Mouse (Mus musculus) Patski (cell line): ENCODE measurements around the gene Gm47791. TPM values are rescaled to one million over a fixed set of nuclear protein-coding genes. Genes with fewer than 3 reads are reported as not detected.

Experiments
- ATAC-seq: fragments of 100-300 bp; one replicate; pipeline ENCODE4 v1.8.0; 2021
- CTCF ChIA-PET: fragments of 350-600 bp; sonication (Branson Sonifier 250); formaldehyde crosslinking; loops from one replicate; lab custom pipeline; 2022; ENCODE audit warnings: inconsistent platforms; lab: Charles Lee
- POLR2A ChIA-PET: fragments of 350-600 bp; sonication (Branson Sonifier 250); formaldehyde crosslinking; loops from one replicate; lab custom pipeline; 2022; ENCODE audit warnings: antibody characterized with exemption, inconsistent platforms; lab: Charles Lee
- DNase-seq: peaks from one replicate; pipeline ENCODE4 v3.0.0-alpha.2; 2011; ENCODE audit warnings: low read depth, low spot score
- H3K27me3 ChIP-seq: fragments of 371-371 bp; one replicate; pipeline ENCODE4 v1.5.1; 2021
- CTCF ChIP-seq: fragments of 100-300 bp; IDR thresholded peaks from one replicate; pipeline ENCODE4 v1.5.1; 2021
- in situ Hi-C: fragments of 300-500 bp; cut with MboI; formaldehyde crosslinking; loops from 3 replicates; pipeline ENCODE4 v1.11.1; 2018; ENCODE audit warnings: low pct_unique_long_range_greater_than_20kb, mixed read lengths
- polyA plus RNA-seq: library from polyadenylated mRNA; unstranded; gene quantifications from one replicate; pipeline ENCODE4 v1.2.3, GENCODE M21; 2021

The Gm47791 gene
- polyA plus RNA-seq, 1 experiment from 2014 or later = not detected

- POLR2A ChIA-PET = no interaction called here
- no peaks in the 10 kb centered on the region for H3K27me3 ChIP-seq
- no peak for TF ChIP-seq CTCF
- CTCF ChIA-PET = no interaction called here
- no peak for DNase-seq
- no peak for ATAC-seq
- in situ Hi-C loops = no loop called here
Measured at GRCm38 (mm10) chr1:82768269-82768668, 2.8 kb downstream of the Gm47791 start, which contains the start of gene Tm4sf20. Gene Tm4sf20, minus strand, starts transcription at chr1:82768461.

GRCm38 (mm10) chr1:82766641-82767040, 4.4 kb downstream of the Gm47791 start:
- no peaks in the 10 kb centered on the region for H3K27me3 ChIP-seq
- DNase-seq = no peak
- in situ Hi-C loops = no loop called here
- ChIA-PET POLR2A (no interaction called here), CTCF (no interaction called here)
- no peak for TF ChIP-seq CTCF
- no peak for ATAC-seq

- in situ Hi-C loops = no loop called here
- CTCF ChIA-PET = interaction anchor here (0.6 to 0.7 kb wide), 2 partner anchors 49 to 72 kb away, joined by 3 read pairs; no protein-coding TSS in a partner anchor
Measured at GRCm38 (mm10) chr1:82766227-82766626, 4.8 kb downstream of the Gm47791 start.

GRCm38 (mm10) chr1:82762274-82762673, 8.8 kb downstream of the Gm47791 start:
- no peak for ATAC-seq
- no peak for DNase-seq
- ChIA-PET POLR2A (no interaction called here), CTCF (no interaction called here)
- in situ Hi-C loops = no loop called here
- peak; percentile 57 for TF ChIP-seq CTCF
- H3K27me3 ChIP-seq = no peaks in the 10 kb centered on the region

More at GRCm38 (mm10) chr1:82766227-82766626, 4.8 kb downstream of the Gm47791 start:
- H3K27me3 ChIP-seq = no peaks in the 10 kb centered on the region
- ATAC-seq (no peak), DNase-seq (no peak)
- TF ChIP-seq CTCF = no peak
- POLR2A ChIA-PET = no interaction called here

- ChIA-PET CTCF (interaction anchor here (1.0 to 1.1 kb wide), 2 partner anchors 13 to 17 kb away, joined by 3 to 4 read pairs; no protein-coding TSS in a partner anchor), POLR2A (interaction anchor here (0.6 kb wide), 1 partner anchor 598 kb away, joined by 3 read pairs; no protein-coding TSS in a partner anchor)
- in situ Hi-C loops = no loop called here
- no peak for DNase-seq
- no peaks in the 10 kb centered on the region for H3K27me3 ChIP-seq
- no peak for ATAC-seq
- TF ChIP-seq CTCF = no peak
Measured at GRCm38 (mm10) chr1:82761454-82762169, 9.4 kb downstream of the Gm47791 start.

- ATAC-seq (no peak), DNase-seq (no peak)
- peak; percentile 64 for TF ChIP-seq CTCF
- POLR2A ChIA-PET = no interaction called here
- CTCF ChIA-PET = interaction anchor here (1.0 kb wide), 1 partner anchor 28 kb away, joined by 3 read pairs; no protein-coding TSS in a partner anchor
- in situ Hi-C loops = no loop called here
- no peaks in the 10 kb centered on the region for H3K27me3 ChIP-seq
Measured at GRCm38 (mm10) chr1:82759520-82759919, 11.5 kb downstream of the Gm47791 start.

GRCm38 (mm10) chr1:82747714-82748452, 23.2 kb downstream of the Gm47791 start:
- CTCF ChIA-PET = interaction anchor here (1.3 kb wide), 1 partner anchor 13 kb away, joined by 3 read pairs; no protein-coding TSS in a partner anchor
- ATAC-seq = no peak
- no peaks in the 10 kb centered on the region for H3K27me3 ChIP-seq

GRCm38 (mm10) chr1:82746408-82746807, 24.6 kb downstream of the Gm47791 start:
- CTCF ChIA-PET = no interaction called here
- in situ Hi-C loops = no loop called here
- DNase-seq = no peak
- H3K27me3 ChIP-seq = no peaks in the 10 kb centered on the region
- POLR2A ChIA-PET = interaction anchor here (0.9 kb wide), 1 partner anchor 10 kb away, joined by 3 read pairs; no protein-coding TSS in a partner anchor
- TF ChIP-seq CTCF = no peak
- no peak for ATAC-seq

More at GRCm38 (mm10) chr1:82747714-82748452, 23.2 kb downstream of the Gm47791 start:
- TF ChIP-seq CTCF = no peak
- in situ Hi-C loops = no loop called here
- DNase-seq = no peak
- POLR2A ChIA-PET = no interaction called here

GRCm38 (mm10) chr1:82743962-82744361, 27.1 kb downstream of the Gm47791 start:
- CTCF ChIA-PET = interaction anchor here (1.0 kb wide), 1 partner anchor 21 kb away, joined by 3 read pairs; no protein-coding TSS in a partner anchor
- H3K27me3 ChIP-seq = no peaks in the 10 kb centered on the region
- POLR2A ChIA-PET = no interaction called here
- in situ Hi-C loops = no loop called here
- DNase-seq = no peak
- ATAC-seq = no peak
- no peak for TF ChIP-seq CTCF

GRCm38 (mm10) chr1:82741539-82741938, 29.5 kb downstream of the Gm47791 start:
- no peaks in the 10 kb centered on the region for H3K27me3 ChIP-seq
- in situ Hi-C loops = no loop called here
- DNase-seq = no peak
- CTCF ChIA-PET = no interaction called here
- ATAC-seq = no peak
- no peak for TF ChIP-seq CTCF
- POLR2A ChIA-PET = no interaction called here
